ENCODE assay signal across 9 mouse cellular contexts in genomic region chr19:38015873-38016254, GRCm38 (mm10). TPM values are rescaled to one million over a fixed set of nuclear protein-coding genes. Genes with fewer than 3 reads are reported as not detected.
DNase-seq lines count a peak whose midpoint lies in the region; ATAC-seq lines count a peak whose summit lies in the region.
"Had no signal": no experiment of that assay in that cellular context is flagged by ENCODE, and none has a peak within 500 bp of the region (broad histone marks: within the 10 kb centered on the region; RNA-seq: fewer than 3 reads in every experiment).

No protein-coding gene starts in this region.

- no peaks in the 10 kb centered on the region for H3K36me3 ChIP-seq in heart, embryonic 13.5 days
- no peaks in the 10 kb centered on the region for H3K36me3 ChIP-seq in lung, embryonic 15.5 days
- H3K36me3 ChIP-seq in hindbrain, embryonic 15.5 days = no peaks in the 10 kb centered on the region
- H3K36me3 ChIP-seq in macrophage (ENCODE audit: inconsistent target) = no peaks in the 10 kb centered on the region; the same call in 1 of the 2 replicates

- WGBS in heart, embryonic 13.5 days = 60% methylated on average over 1 of the region's 1 CpGs
- WGBS in lung, embryonic 15.5 days = 64% methylated on average over 1 of the region's 1 CpGs
- WGBS in hindbrain, embryonic 15.5 days = 57% methylated on average over 1 of the region's 1 CpGs
- 100% methylated on average over 1 of the region's 1 CpGs for WGBS in macrophage (ENCODE audit: missing documents)

- intact Hi-C loops in heart, postnatal 25 days (cut with DNase I) = no loop called here

- peaks cover 9% of the 10 kb centered on the region for H3K4me1 ChIP-seq in heart, embryonic 13.5 days
- H3K4me1 ChIP-seq in lung, embryonic 15.5 days = peaks cover 20% of the 10 kb centered on the region
- H3K4me1 ChIP-seq in hindbrain, embryonic 15.5 days (replicated peaks) = peaks cover 8% of the 10 kb centered on the region

- no peak for ATAC-seq in heart, embryonic 13.5 days (ENCODE audit: extremely low read depth, insufficient number of reproducible peaks, low FRiP score, low TSS enrichment)
- peak; percentile 28; the same call in 1 of the 2 replicates for ATAC-seq in lung, embryonic 15.5 days (ENCODE audit: borderline replicate concordance, extremely low read depth, low FRiP score, low TSS enrichment)
- ATAC-seq in hindbrain, embryonic 15.5 days (ENCODE audit: low FRiP score, low read depth) = peak; percentile 46; the same call in 1 of the 2 replicates
- ATAC-seq: CD4-positive, CD25-positive, alpha-beta regulatory T cell, adult 4 months had no signal

- no peaks in the 10 kb centered on the region for H3K27me3 ChIP-seq in heart, embryonic 13.5 days (replicated peaks)
- no peaks in the 10 kb centered on the region for H3K27me3 ChIP-seq in lung, embryonic 15.5 days
- no peaks in the 10 kb centered on the region for H3K27me3 ChIP-seq in hindbrain, embryonic 15.5 days

- no peak overlapping the region for H3K9ac ChIP-seq in heart, embryonic 13.5 days
- no peak overlapping the region for H3K9ac ChIP-seq in lung, embryonic 15.5 days
- no peak overlapping the region for H3K9ac ChIP-seq in hindbrain, embryonic 15.5 days

- H3K4me2 ChIP-seq in heart, embryonic 13.5 days = no peak overlapping the region
- H3K4me2 ChIP-seq in lung, embryonic 15.5 days = no peak overlapping the region
- H3K4me2 ChIP-seq in hindbrain, embryonic 15.5 days = no peak overlapping the region

- no peaks in the 10 kb centered on the region for H3K9me3 ChIP-seq in heart, embryonic 13.5 days
- no peaks in the 10 kb centered on the region for H3K9me3 ChIP-seq in lung, embryonic 15.5 days
- H3K9me3 ChIP-seq in hindbrain, embryonic 15.5 days = no peaks in the 10 kb centered on the region

- no peak for DNase-seq in heart, postnatal 25 days (ENCODE audit: low spot score)
- no peak for DNase-seq in lung, postnatal 4 days
- no peak for DNase-seq in urinary bladder, postnatal 10 days (ENCODE audit: low spot score)
- DNase-seq in layer of hippocampus, adult 11-12 months (ENCODE audit: low spot score) = no peak

- H3K79me2 ChIP-seq in macrophage (ENCODE audit: inconsistent target) = peaks cover 63% of the 10 kb centered on the region

- H3K27ac ChIP-seq in heart, embryonic 13.5 days (replicated peaks) = peak overlapping the region; percentile 36
- peak overlapping the region; percentile 87 for H3K27ac ChIP-seq in lung, embryonic 15.5 days
- H3K27ac ChIP-seq in hindbrain, embryonic 15.5 days (replicated peaks) = peak overlapping the region; percentile 28; the same call in 1 of the 2 replicates
- peak overlapping the region; percentile 70 for H3K27ac ChIP-seq in macrophage

- no peak overlapping the region for H3K4me3 ChIP-seq in heart, embryonic 13.5 days
- H3K4me3 ChIP-seq in lung, embryonic 15.5 days = no peak overlapping the region
- H3K4me3 ChIP-seq in hindbrain, embryonic 15.5 days = no peak overlapping the region
- no peak overlapping the region for H3K4me3 ChIP-seq in macrophage (ENCODE audit: inconsistent target)

RNA-seq across cellular contexts. Expression of gene Myof, which starts 27.5 kb away (rescaled TPM):
- polyA plus RNA-seq in heart, embryonic 13.5 days (2015; fragmentation: Nextera tagmentation; extraction: Ambion mirVana) = 4.8 and 5.7 TPM in 2 replicates
- total RNA-seq in heart, postnatal 25 days (2021) = 10 to 100 TPM in 1 of 2 experiments, 1 to 10 TPM in 1; 9.5 to 10.3 TPM
- polyA plus RNA-seq in lung, embryonic 15.5 days (2015; fragmentation: Nextera tagmentation; extraction: Ambion mirVana) = 26.5 and 29.4 TPM in 2 replicates
- 1.6 and 2.5 TPM in 2 replicates for polyA plus RNA-seq in hindbrain, embryonic 15.5 days (2015; fragmentation: Nextera tagmentation; extraction: Ambion mirVana)
- 100 to 1,000 TPM; 263 to 895 (median 496) TPM for total RNA-seq in macrophage (2018; cell fraction: chromatin; rRNA removed)
- total RNA-seq in macrophage (2018; cell fraction: cytosol; rRNA removed) = 100 to 1,000 TPM; 124 to 277 (median 175) TPM
- 100 to 1,000 TPM; 215 to 589 (median 305) TPM for total RNA-seq in macrophage (2018; cell fraction: nucleus; rRNA removed)
- 161 to 281 TPM (median 178 TPM) in 3 replicates for polyA plus RNA-seq in macrophage (2018)

RNA-seq across cellular contexts. Expression of gene Cep55, which starts 38.9 kb away (rescaled TPM):
- 25.5 and 26.6 TPM in 2 replicates for polyA plus RNA-seq in heart, embryonic 13.5 days (2015; fragmentation: Nextera tagmentation; extraction: Ambion mirVana)
- under 1 TPM; 0.50 to 0.78 TPM for total RNA-seq in heart, postnatal 25 days (2021)
- 42.0 and 43.7 TPM in 2 replicates for polyA plus RNA-seq in lung, embryonic 15.5 days (2015; fragmentation: Nextera tagmentation; extraction: Ambion mirVana)
- 6.3 and 6.4 TPM in 2 replicates for polyA plus RNA-seq in hindbrain, embryonic 15.5 days (2015; fragmentation: Nextera tagmentation; extraction: Ambion mirVana)
- total RNA-seq in macrophage (2018; cell fraction: chromatin; rRNA removed) = 10 to 100 TPM in 1 of 26 experiments, 1 to 10 TPM in 21, under 1 TPM in 4; 0.52 to 12.2 (median 2.1) TPM
- 1 to 10 TPM in 23 of 26 experiments, under 1 TPM in 3; 0.82 to 5.8 (median 1.9) TPM for total RNA-seq in macrophage (2018; cell fraction: cytosol; rRNA removed)
- 10 to 100 TPM in 1 of 26 experiments, 1 to 10 TPM in 19, under 1 TPM in 6; 0.47 to 11.5 (median 1.6) TPM for total RNA-seq in macrophage (2018; cell fraction: nucleus; rRNA removed)
- polyA plus RNA-seq in macrophage (2018) = 0.91 to 8.9 TPM (median 6.7 TPM) in 3 replicates

Comparison
In these comparisons a context has a peak if more than half of its experiments do, and no peak if none do; other contexts are left out.
1. H3K27ac ChIP-seq: peak in every context shown above with its lines; median percentile 87 in lung, embryonic 15.5 days; 70 in macrophage; 36 in heart, embryonic 13.5 days; 28 in hindbrain, embryonic 15.5 days.